Comparison of ENCODE assay signal across 14 mouse cellular contexts in genomic region chr4:81217979-81218378, GRCm38 (mm10).
DNase-seq lines count a peak whose midpoint lies in the region; ATAC-seq and TF ChIP-seq lines count a peak whose summit lies in the region.
"Had no signal": no experiment of that assay in that cellular context is flagged by ENCODE, and none has a peak within 500 bp of the region (broad histone marks: within the 10 kb centered on the region; RNA-seq: fewer than 3 reads in every experiment).

No protein-coding gene starts in this region.

- 0 out of 2 replicates have a peak overlapping the region, but pooled peaks have one; percentile 7 for H3K27ac ChIP-seq in kidney, embryonic 16.5 days (ENCODE audit: low read length)
- no peak overlapping the region for H3K27ac ChIP-seq in limb, embryonic 14.5 days (replicated peaks; ENCODE audit: low read depth, low read length)
- H3K27ac ChIP-seq: embryonic facial prominence, embryonic 13.5 days had no signal

- peak; percentile 20 for DNase-seq in embryo, embryonic 10.5 days (ENCODE audit: low spot score)
- no peak for DNase-seq in embryo, embryonic 10 days (ENCODE audit: low spot score)
- DNase-seq in kidney, adult 18-20 months, result no peak
- peak; percentile 28 for DNase-seq in brain, adult 2 months (ENCODE audit: low read depth, low spot score)
- DNase-seq in limb, embryonic 14.5 days (ENCODE audit: low spot score), result peak; percentile 12
- DNase-seq in left cerebral cortex, adult 18-20 months (ENCODE audit: low spot score in 2 of 2), result no peak
- no peak for DNase-seq in urinary bladder, postnatal 4 days (ENCODE audit: low spot score in 2 of 2)
- DNase-seq: adrenal gland, postnatal 25 days; cerebellum, adult 2 months; heart, postnatal 14 days; lung, adult 18-20 months; thymus, adult 18-20 months had no signal

- TF ChIP-seq POLR2A in limb, embryonic 14.5 days (IDR thresholded peaks at IDR 0.05; ENCODE audit: borderline replicate concordance, extremely low read depth, insufficient read depth, insufficient read length), result no peak

- H3K36me3 ChIP-seq in kidney, embryonic 16.5 days (ENCODE audit: insufficient read depth, low read length), result no peaks in the 10 kb centered on the region
- no peaks in the 10 kb centered on the region for H3K36me3 ChIP-seq in limb, embryonic 14.5 days (ENCODE audit: control insufficient read depth, insufficient read depth, low read length)
- H3K36me3 ChIP-seq: embryonic facial prominence, embryonic 13.5 days had no signal

- no peaks in the 10 kb centered on the region for H3K9me3 ChIP-seq in kidney, embryonic 16.5 days (ENCODE audit: low read length)
- no peaks in the 10 kb centered on the region for H3K9me3 ChIP-seq in limb, embryonic 14.5 days (ENCODE audit: control insufficient read depth, low read length)
- H3K9me3 ChIP-seq: embryonic facial prominence, embryonic 13.5 days had no signal

- no peak overlapping the region; the same call in 1 of the 2 replicates for H3K4me3 ChIP-seq in kidney, embryonic 16.5 days (ENCODE audit: low read length)
- H3K4me3 ChIP-seq in limb, embryonic 14.5 days (replicated peaks; ENCODE audit: low read length), result no peak overlapping the region
- H3K4me3 ChIP-seq: embryonic facial prominence, embryonic 13.5 days had no signal

- no peaks in the 10 kb centered on the region for H3K27me3 ChIP-seq in kidney, embryonic 16.5 days (ENCODE audit: insufficient read depth, low read length)
- no peaks in the 10 kb centered on the region for H3K27me3 ChIP-seq in limb, embryonic 14.5 days (ENCODE audit: control insufficient read depth, insufficient read depth, low read length)
- H3K27me3 ChIP-seq: embryonic facial prominence, embryonic 13.5 days had no signal

- WGBS in kidney, embryonic 16.5 days, result 9% methylated on average over 11 of the region's 11 CpGs
- 13% methylated on average over 11 of the region's 11 CpGs for WGBS in limb, embryonic 14.5 days

- ATAC-seq in kidney, embryonic 16.5 days (ENCODE audit: low FRiP score, low TSS enrichment), result peak; percentile 79
- ATAC-seq in limb, embryonic 14.5 days (ENCODE audit: low FRiP score, low read depth), result no peak

- peak overlapping the region; percentile 36; the same call in 1 of the 2 replicates for H3K4me2 ChIP-seq in kidney, embryonic 16.5 days (replicated peaks; ENCODE audit: low read depth, low read length)
- H3K4me2 ChIP-seq in limb, embryonic 14.5 days (replicated peaks; ENCODE audit: low read depth, low read length, severe bottlenecking), result no peak overlapping the region
- H3K4me2 ChIP-seq: embryonic facial prominence, embryonic 13.5 days had no signal

- no peak overlapping the region for H3K9ac ChIP-seq in kidney, embryonic 16.5 days (replicated peaks; ENCODE audit: low read length)
- H3K9ac ChIP-seq in limb, embryonic 14.5 days (ENCODE audit: low read depth, low read length, severe bottlenecking), result peak overlapping the region; percentile 13; the same call in 1 of the 2 replicates
- H3K9ac ChIP-seq: embryonic facial prominence, embryonic 13.5 days had no signal

- peaks cover 22% of the 10 kb centered on the region for H3K4me1 ChIP-seq in kidney, embryonic 16.5 days (ENCODE audit: insufficient read depth, low read length)
- H3K4me1 ChIP-seq in limb, embryonic 14.5 days (ENCODE audit: control insufficient read depth, insufficient read depth, low read length), result peaks cover 9% of the 10 kb centered on the region; the same call in 1 of the 2 replicates

Comparison
In these comparisons a context has a peak if more than half of its experiments do, and no peak if none do; other contexts are left out.
1. DNase-seq: peak in embryo, embryonic 10.5 days (single experiment), brain, adult 2 months (single experiment) and limb, embryonic 14.5 days (single experiment); none in embryo, embryonic 10 days (single experiment), kidney, adult 18-20 months (single experiment), left cerebral cortex, adult 18-20 months (0 of 2) and urinary bladder, postnatal 4 days (0 of 2).